Mouse (Mus musculus) embryonic fibroblast, embryonic 13.5 days (primary cell): ENCODE data around the gene Nppa.

ENCODE experiments used
- CTCF ChIP-seq: IDR thresholded peaks from 2 replicates; pipeline ENCODE4 v1.5.1; 2011; ENCODE audit warnings: mild to moderate bottlenecking, control low read depth, low read length, moderate library complexity, borderline replicate concordance; ENCODE audit not compliant: insufficient read depth
- POLR2A ChIP-seq: IDR thresholded peaks from 2 replicates; pipeline ENCODE4 v1.6.1; 2011; ENCODE audit warnings: low read depth, mild to moderate bottlenecking, control low read depth, low read length, moderate library complexity

DNA sequence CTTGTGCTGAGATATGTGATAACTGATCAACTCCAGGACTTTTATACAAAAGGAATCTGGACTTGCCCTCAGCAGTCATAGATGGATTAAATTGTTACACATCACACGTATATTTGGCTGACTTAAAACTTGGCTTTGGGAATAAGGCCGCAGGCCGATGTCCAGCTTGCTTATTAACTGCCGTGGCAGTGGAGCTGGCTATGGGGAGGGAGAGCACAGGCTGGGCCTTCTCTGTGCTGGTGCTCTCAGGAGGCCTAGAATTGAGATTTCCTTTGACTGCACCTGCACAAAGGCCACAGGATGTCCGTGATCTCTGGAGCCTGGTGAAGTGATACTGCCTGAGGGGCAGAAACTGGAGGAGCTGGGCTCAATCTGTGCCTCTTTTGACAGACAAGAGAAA, 30.0 kb downstream of the Nppa start:
- TF ChIP-seq CTCF (no peak), POLR2A (no peak)
